Mouse (Mus musculus): ENCODE results near the gene Ric8b. TPM values are rescaled to one million over a fixed set of nuclear protein-coding genes. Genes with fewer than 3 reads are reported as not detected.

Ric8b gene
- polyA plus RNA-seq, 1 experiment: 52.1 TPM

GRCm38 (mm10) chr10:84994971-84995370, 77.6 kb downstream of the Ric8b start:
- no peak for DNase-seq (ENCODE audit: low read depth)

DNA sequence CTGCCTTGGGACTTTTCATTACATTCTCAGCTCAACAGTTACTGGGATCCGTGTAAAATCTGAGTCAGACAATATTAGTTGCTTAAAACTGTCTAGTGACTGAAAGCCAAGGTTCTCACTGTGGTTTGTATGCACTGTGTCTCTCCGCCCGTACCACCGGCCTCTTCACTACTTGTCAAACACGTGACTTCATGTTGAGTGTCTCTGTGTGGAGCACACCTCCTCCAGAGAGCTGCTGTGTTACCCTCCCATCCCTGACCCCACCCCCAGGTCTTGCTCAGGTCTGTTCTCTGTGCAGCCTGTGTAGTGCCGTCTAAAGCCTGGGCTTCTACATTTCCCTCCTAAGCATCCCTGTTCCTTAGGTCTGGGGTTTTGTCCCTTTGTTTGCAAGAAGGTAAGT, 79.0 kb downstream of the Ric8b start:
- no peak for DNase-seq (ENCODE audit: low read depth)
- no peak for TF ChIP-seq POLR2A (IDR thresholded peaks at IDR 0.05; ENCODE audit: borderline replicate concordance, extremely low read depth, insufficient read depth, insufficient read length, poor library complexity, severe bottlenecking)
- TF ChIP-seq CTCF (IDR thresholded peaks at IDR 0.05; ENCODE audit: borderline replicate concordance, extremely low read depth, insufficient read depth, insufficient read length): no peak

More at GRCm38 (mm10) chr10:84994971-84995370, 77.6 kb downstream of the Ric8b start:
- no peak for TF ChIP-seq CTCF (IDR thresholded peaks at IDR 0.05; ENCODE audit: borderline replicate concordance, extremely low read depth, insufficient read depth, insufficient read length)
- no peak for TF ChIP-seq POLR2A (IDR thresholded peaks at IDR 0.05; ENCODE audit: borderline replicate concordance, extremely low read depth, insufficient read depth, insufficient read length, poor library complexity, severe bottlenecking)

- TF ChIP-seq CTCF (IDR thresholded peaks at IDR 0.05; ENCODE audit: borderline replicate concordance, extremely low read depth, insufficient read depth, insufficient read length): no peak
- TF ChIP-seq POLR2A (IDR thresholded peaks at IDR 0.05; ENCODE audit: borderline replicate concordance, extremely low read depth, insufficient read depth, insufficient read length, poor library complexity, severe bottlenecking): no peak
- DNase-seq (ENCODE audit: low read depth): no peak
Measured at GRCm38 (mm10) chr10:84997571-84998224, 80.3 kb downstream of the Ric8b start.

- no peak for DNase-seq (ENCODE audit: low read depth)
- no peak for TF ChIP-seq POLR2A (IDR thresholded peaks at IDR 0.05; ENCODE audit: borderline replicate concordance, extremely low read depth, insufficient read depth, insufficient read length, poor library complexity, severe bottlenecking)
- TF ChIP-seq CTCF (IDR thresholded peaks at IDR 0.05; ENCODE audit: borderline replicate concordance, extremely low read depth, insufficient read depth, insufficient read length): no peak
Measured at GRCm38 (mm10) chr10:84998225-84998579, 80.8 kb downstream of the Ric8b start.

DNA sequence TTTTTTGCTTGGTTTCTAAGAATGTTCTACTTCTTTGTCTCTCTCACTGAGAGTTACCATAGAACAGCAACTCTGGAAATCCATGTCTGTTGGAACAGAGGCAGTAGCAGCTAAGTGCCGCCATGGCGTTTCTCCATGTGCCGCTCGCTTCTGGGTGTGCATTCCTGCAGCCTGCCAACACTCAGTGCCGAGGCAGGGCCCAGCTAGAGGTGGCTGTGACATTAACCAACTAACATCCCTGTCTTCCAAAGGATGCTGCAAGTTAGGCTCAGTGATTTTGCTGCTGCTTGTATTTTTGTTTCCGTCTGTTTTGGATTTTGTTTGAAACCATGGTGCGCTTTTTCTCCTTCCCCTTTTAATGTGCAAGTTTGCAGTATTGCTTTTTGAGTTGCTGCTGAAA, 84.5 kb downstream of the Ric8b start:
- no peak for DNase-seq (ENCODE audit: low read depth)
- TF ChIP-seq CTCF (IDR thresholded peaks at IDR 0.05; ENCODE audit: borderline replicate concordance, extremely low read depth, insufficient read depth, insufficient read length): no peak
- TF ChIP-seq POLR2A (IDR thresholded peaks at IDR 0.05; ENCODE audit: borderline replicate concordance, extremely low read depth, insufficient read depth, insufficient read length, poor library complexity, severe bottlenecking): no peak

- no peak for DNase-seq (ENCODE audit: low read depth)
- TF ChIP-seq POLR2A (IDR thresholded peaks at IDR 0.05; ENCODE audit: borderline replicate concordance, extremely low read depth, insufficient read depth, insufficient read length, poor library complexity, severe bottlenecking) (no peak), CTCF (IDR thresholded peaks at IDR 0.05; ENCODE audit: borderline replicate concordance, extremely low read depth, insufficient read depth, insufficient read length) (no peak)
Measured at GRCm38 (mm10) chr10:85003190-85004026, 86.0 kb downstream of the Ric8b start.

DNA sequence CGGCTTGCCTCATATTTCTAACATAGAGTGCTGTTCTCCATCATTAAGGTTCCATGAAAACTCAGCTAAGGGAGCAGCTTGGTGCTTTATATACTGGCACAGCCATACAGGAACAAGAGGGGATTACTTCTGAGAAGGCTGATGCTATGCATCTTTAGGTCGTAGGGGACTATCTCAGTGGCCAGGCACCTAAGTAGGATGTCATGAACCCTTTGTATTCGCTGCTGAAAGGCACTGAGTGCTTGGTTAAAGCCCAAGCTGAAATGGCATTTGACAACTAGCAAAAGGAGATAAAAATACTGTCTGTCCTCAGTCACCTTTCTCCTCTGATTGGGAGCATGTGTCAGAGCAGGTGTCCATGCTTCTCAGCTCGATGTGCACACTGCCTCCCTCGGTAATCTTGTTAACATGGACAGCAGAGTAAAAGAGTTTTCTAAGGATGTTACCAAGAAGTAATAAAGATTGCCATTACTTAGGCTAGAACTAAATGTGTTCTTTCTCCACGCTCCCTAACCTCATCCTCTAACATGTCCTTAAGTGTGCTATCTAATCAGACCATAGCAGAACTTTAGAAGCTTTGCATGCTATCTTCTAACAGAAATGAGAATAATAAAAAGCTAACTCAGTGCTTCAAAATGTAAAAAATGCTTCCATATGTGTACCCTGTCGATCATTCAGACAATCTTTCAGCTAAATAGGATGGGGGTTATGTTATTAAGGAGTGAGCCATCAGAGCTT, 89.3 kb downstream of the Ric8b start:
- TF ChIP-seq POLR2A (IDR thresholded peaks at IDR 0.05; ENCODE audit: borderline replicate concordance, extremely low read depth, insufficient read depth, insufficient read length, poor library complexity, severe bottlenecking) (no peak), CTCF (IDR thresholded peaks at IDR 0.05; ENCODE audit: borderline replicate concordance, extremely low read depth, insufficient read depth, insufficient read length) (no peak)
- no peak for DNase-seq (ENCODE audit: low read depth)

GRCm38 (mm10) chr10:85007861-85008840, 90.7 kb downstream of the Ric8b start:
- TF ChIP-seq POLR2A (IDR thresholded peaks at IDR 0.05; ENCODE audit: borderline replicate concordance, extremely low read depth, insufficient read depth, insufficient read length, poor library complexity, severe bottlenecking): no peak
- TF ChIP-seq CTCF (IDR thresholded peaks at IDR 0.05; ENCODE audit: borderline replicate concordance, extremely low read depth, insufficient read depth, insufficient read length): no peak
- peak; percentile 72 for DNase-seq (ENCODE audit: low read depth)

DNA sequence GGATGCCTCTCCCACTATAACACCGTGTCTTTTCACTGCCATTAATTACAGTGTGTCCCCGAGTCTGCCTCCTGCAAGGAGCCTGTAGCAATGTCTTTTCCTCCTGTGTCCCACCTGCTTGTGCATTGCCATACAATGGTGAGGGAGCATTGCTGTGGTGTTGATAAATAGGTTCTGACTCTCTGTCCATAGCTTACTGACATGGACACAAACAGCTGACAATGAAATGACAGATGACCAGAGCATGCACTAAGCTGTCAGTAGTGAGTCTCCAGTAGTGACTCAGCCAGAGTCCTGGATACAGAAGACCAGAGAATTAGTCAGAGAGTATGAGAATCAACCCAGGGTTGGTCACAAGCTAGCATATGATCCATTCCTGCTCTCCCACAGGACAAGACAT, 93.7 kb downstream of the Ric8b start:
- TF ChIP-seq POLR2A (IDR thresholded peaks at IDR 0.05; ENCODE audit: borderline replicate concordance, extremely low read depth, insufficient read depth, insufficient read length, poor library complexity, severe bottlenecking): no peak
- no peak for TF ChIP-seq CTCF (IDR thresholded peaks at IDR 0.05; ENCODE audit: borderline replicate concordance, extremely low read depth, insufficient read depth, insufficient read length)
- DNase-seq (ENCODE audit: low read depth): no peak

- no peak for TF ChIP-seq POLR2A (IDR thresholded peaks at IDR 0.05; ENCODE audit: borderline replicate concordance, extremely low read depth, insufficient read depth, insufficient read length, poor library complexity, severe bottlenecking)
- peak; percentile 79 for TF ChIP-seq CTCF (IDR thresholded peaks at IDR 0.05; ENCODE audit: borderline replicate concordance, extremely low read depth, insufficient read depth, insufficient read length)
- peak; percentile 74 for DNase-seq (ENCODE audit: low read depth)
Measured at GRCm38 (mm10) chr10:85013464-85013863, 96.0 kb downstream of the Ric8b start.

All from brain, embryonic 14.5 days (tissue).